Mouse (Mus musculus): ENCODE results near the gene Nrxn2. TPM values are rescaled to one million over a fixed set of nuclear protein-coding genes. Genes with fewer than 3 reads are reported as not detected.

Gene Nrxn2
- polyA plus RNA-seq, 1 experiment from 2014 or later = 1.1 TPM

- no peak overlapping the region for H3K4me3 ChIP-seq
- H3K27ac ChIP-seq = peak overlapping the region; percentile 26; the same call in 1 of the 2 replicates
- DNase-seq (ENCODE audit: low spot score) = no peak
- H3K4me1 ChIP-seq = peaks cover 14% of the 10 kb centered on the region
- H3K27me3 ChIP-seq (ENCODE audit: insufficient read depth, poor library complexity, severe bottlenecking) = peaks cover 31% of the 10 kb centered on the region
- 29% methylated on average over 5 of the region's 5 CpGs for WGBS
- no peaks in the 10 kb centered on the region for H3K9me3 ChIP-seq
- H3K36me3 ChIP-seq = no peaks in the 10 kb centered on the region
These were observed 56.6 kb downstream of the Nrxn2 start for GRCm38 (mm10) chr19:6475129-6475528.

GRCm38 (mm10) chr19:6477007-6477406, 58.5 kb downstream of the Nrxn2 start:
- H3K27ac ChIP-seq = no peak overlapping the region
- no peaks in the 10 kb centered on the region for H3K36me3 ChIP-seq
- no peak overlapping the region for H3K4me3 ChIP-seq
- no peaks in the 10 kb centered on the region for H3K9me3 ChIP-seq
- H3K4me1 ChIP-seq = peaks cover 10% of the 10 kb centered on the region
- no peak for DNase-seq (ENCODE audit: low spot score)
- WGBS = 52% methylated on average over 4 of the region's 4 CpGs
- peaks cover 28% of the 10 kb centered on the region for H3K27me3 ChIP-seq (ENCODE audit: insufficient read depth, poor library complexity, severe bottlenecking)

- Histone ChIP-seq H3K4me3 (no peak overlapping the region), H3K4me1 (peaks cover 10% of the 10 kb centered on the region), H3K36me3 (no peaks in the 10 kb centered on the region), H3K27me3 (ENCODE audit: insufficient read depth, poor library complexity, severe bottlenecking) (peaks cover 22% of the 10 kb centered on the region), H3K27ac (no peak overlapping the region), H3K9me3 (no peaks in the 10 kb centered on the region)
- DNase-seq (ENCODE audit: low spot score) = no peak
- WGBS = 79% methylated on average over 2 of the region's 2 CpGs
These were observed 60.0 kb downstream of the Nrxn2 start for GRCm38 (mm10) chr19:6478566-6478965.

- H3K36me3 ChIP-seq = no peaks in the 10 kb centered on the region
- no peak for DNase-seq (ENCODE audit: low spot score)
- H3K27me3 ChIP-seq (ENCODE audit: insufficient read depth, poor library complexity, severe bottlenecking) = peaks cover 35% of the 10 kb centered on the region
- H3K4me3 ChIP-seq = no peak overlapping the region
- H3K9me3 ChIP-seq = no peaks in the 10 kb centered on the region
- H3K27ac ChIP-seq = no peak overlapping the region
- H3K4me1 ChIP-seq = no peaks in the 10 kb centered on the region
- WGBS = 81% methylated on average over 6 of the region's 6 CpGs
These were observed 64.4 kb downstream of the Nrxn2 start for GRCm38 (mm10) chr19:6482886-6483285.

- H3K27me3 ChIP-seq (ENCODE audit: insufficient read depth, poor library complexity, severe bottlenecking) = peaks cover 52% of the 10 kb centered on the region
- no peaks in the 10 kb centered on the region for H3K36me3 ChIP-seq
- H3K27ac ChIP-seq = no peak overlapping the region
- WGBS = 79% methylated on average over 13 of the region's 13 CpGs
- no peaks in the 10 kb centered on the region for H3K9me3 ChIP-seq
- no peak overlapping the region for H3K4me3 ChIP-seq
- no peaks in the 10 kb centered on the region for H3K4me1 ChIP-seq
- no peak for DNase-seq (ENCODE audit: low spot score)
These were observed 66.6 kb downstream of the Nrxn2 start for GRCm38 (mm10) chr19:6485059-6485630.

GRCm38 (mm10) chr19:6489030-6489429, 70.5 kb downstream of the Nrxn2 start:
- Histone ChIP-seq H3K27me3 (ENCODE audit: insufficient read depth, poor library complexity, severe bottlenecking) (peaks cover 77% of the 10 kb centered on the region), H3K9me3 (no peaks in the 10 kb centered on the region), H3K4me3 (no peak overlapping the region), H3K36me3 (no peaks in the 10 kb centered on the region), H3K4me1 (no peaks in the 10 kb centered on the region), H3K27ac (no peak overlapping the region)
- peak; percentile 90 for DNase-seq (ENCODE audit: low spot score)
- WGBS = 0% methylated on average over 4 of the region's 4 CpGs

GRCm38 (mm10) chr19:6491538-6491937, 73.0 kb downstream of the Nrxn2 start:
- Histone ChIP-seq H3K36me3 (no peaks in the 10 kb centered on the region), H3K9me3 (no peaks in the 10 kb centered on the region), H3K4me1 (no peaks in the 10 kb centered on the region), H3K4me3 (no peak overlapping the region), H3K27me3 (ENCODE audit: insufficient read depth, poor library complexity, severe bottlenecking) (peaks cover 92% of the 10 kb centered on the region), H3K27ac (no peak overlapping the region)
- DNase-seq (ENCODE audit: low spot score) = no peak
- 75% methylated on average over 8 of the region's 8 CpGs for WGBS

- Histone ChIP-seq H3K36me3 (no peaks in the 10 kb centered on the region), H3K4me1 (peaks cover 3% of the 10 kb centered on the region), H3K9me3 (no peaks in the 10 kb centered on the region), H3K27me3 (ENCODE audit: insufficient read depth, poor library complexity, severe bottlenecking) (peaks cover 95% of the 10 kb centered on the region), H3K27ac (no peak overlapping the region), H3K4me3 (no peak overlapping the region)
- WGBS = 19% methylated on average over 12 of the region's 12 CpGs
- DNase-seq (ENCODE audit: low spot score) = no peak
These were observed 73.6 kb downstream of the Nrxn2 start for GRCm38 (mm10) chr19:6492124-6492523.

- Histone ChIP-seq H3K27ac (no peak overlapping the region), H3K4me3 (no peak overlapping the region), H3K9me3 (no peaks in the 10 kb centered on the region), H3K36me3 (no peaks in the 10 kb centered on the region), H3K4me1 (peaks cover 14% of the 10 kb centered on the region), H3K27me3 (ENCODE audit: insufficient read depth, poor library complexity, severe bottlenecking) (peaks cover 95% of the 10 kb centered on the region)
- no peak for DNase-seq (ENCODE audit: low spot score)
- 78% methylated on average over 7 of the region's 7 CpGs for WGBS
These were observed 74.7 kb downstream of the Nrxn2 start for GRCm38 (mm10) chr19:6493219-6493618.

GRCm38 (mm10) chr19:6494032-6494431, 75.5 kb downstream of the Nrxn2 start:
- Histone ChIP-seq H3K36me3 (no peaks in the 10 kb centered on the region), H3K27ac (no peak overlapping the region), H3K4me3 (no peak overlapping the region), H3K9me3 (no peaks in the 10 kb centered on the region), H3K27me3 (ENCODE audit: insufficient read depth, poor library complexity, severe bottlenecking) (peaks cover 98% of the 10 kb centered on the region), H3K4me1 (peaks cover 16% of the 10 kb centered on the region)
- 38% methylated on average over 6 of the region's 7 CpGs for WGBS
- no peak for DNase-seq (ENCODE audit: low spot score)

GRCm38 (mm10) chr19:6494504-6495170, 76.1 kb downstream of the Nrxn2 start:
- Histone ChIP-seq H3K27ac (no peak overlapping the region), H3K4me1 (peaks cover 16% of the 10 kb centered on the region), H3K9me3 (no peaks in the 10 kb centered on the region), H3K27me3 (ENCODE audit: insufficient read depth, poor library complexity, severe bottlenecking) (peaks cover 100% of the 10 kb centered on the region), H3K36me3 (no peaks in the 10 kb centered on the region), H3K4me3 (no peak overlapping the region)
- no peak for DNase-seq (ENCODE audit: low spot score)
- WGBS = 58% methylated on average over 18 of the region's 18 CpGs

- no peaks in the 10 kb centered on the region for H3K9me3 ChIP-seq
- H3K36me3 ChIP-seq = no peaks in the 10 kb centered on the region
- peaks cover 100% of the 10 kb centered on the region for H3K27me3 ChIP-seq (ENCODE audit: insufficient read depth, poor library complexity, severe bottlenecking)
- H3K4me1 ChIP-seq = peaks cover 16% of the 10 kb centered on the region
- no peak overlapping the region for H3K27ac ChIP-seq
- WGBS = 26% methylated on average over 8 of the region's 8 CpGs
- no peak for DNase-seq (ENCODE audit: low spot score)
- no peak overlapping the region for H3K4me3 ChIP-seq
These were observed 77.2 kb downstream of the Nrxn2 start for GRCm38 (mm10) chr19:6495714-6496113.

- no peaks in the 10 kb centered on the region for H3K36me3 ChIP-seq
- H3K4me1 ChIP-seq = peaks cover 16% of the 10 kb centered on the region
- H3K27ac ChIP-seq = no peak overlapping the region
- DNase-seq (ENCODE audit: low spot score) = no peak
- no peaks in the 10 kb centered on the region for H3K9me3 ChIP-seq
- peaks cover 100% of the 10 kb centered on the region for H3K27me3 ChIP-seq (ENCODE audit: insufficient read depth, poor library complexity, severe bottlenecking)
- 8% methylated on average over 6 of the region's 6 CpGs for WGBS
- peak overlapping the region; percentile 63 for H3K4me3 ChIP-seq
These were observed 78.1 kb downstream of the Nrxn2 start for GRCm38 (mm10) chr19:6496462-6497149.

All from heart, embryonic 10.5 days (tissue).